Mouse (Mus musculus): ENCODE data around the gene Mall. TPM values are rescaled to one million over a fixed set of nuclear protein-coding genes. Genes with fewer than 3 reads are reported as not detected.

Mall gene
- total RNA-seq, 4 experiments from 2014 or later, result 0.37 to 0.78 (median 0.54) TPM

Other genes with a start within 250 kb of the Mall start
- 100 to 1,000 TPM; 120 to 130 (median 126) TPM for gene Kcnip3, start 207.8 kb downstream of the Mall start, total RNA-seq (2022)
- gene Prom2, start 188.5 kb downstream of the Mall start, total RNA-seq (2022), result under 1 TPM; 0.26 to 0.50 (median 0.38) TPM
- 1 to 10 TPM; 6.7 to 9.4 (median 8.2) TPM for gene Zfp661, start 142.8 kb downstream of the Mall start, total RNA-seq (2022)
- gene Mrps5, start 142.7 kb downstream of the Mall start, total RNA-seq (2022), result 100 to 1,000 TPM in 1 of 4 experiments, 10 to 100 TPM in 3; 91.4 to 102 (median 95.6) TPM
- gene Mal, start 73.2 kb downstream of the Mall start, total RNA-seq (2022), result 100 to 1,000 TPM in 1 of 4 experiments, 10 to 100 TPM in 3; 89.6 to 103 (median 94.7) TPM
- 10 to 100 TPM; 13.2 to 17.8 (median 17.1) TPM for gene Nphp1, start 59.0 kb upstream of the Mall start, total RNA-seq (2022)
- gene Mtln, start 62.6 kb upstream of the Mall start, total RNA-seq (2022), result 10 to 100 TPM; 38.4 to 47.6 (median 44.3) TPM
- gene Bub1, start 101.9 kb upstream of the Mall start, total RNA-seq (2022), result under 1 TPM; 0.14 to 0.95 (median 0.20) TPM
- gene Acoxl, start 108.9 kb upstream of the Mall start, total RNA-seq (2022), result not detected

Data from left cerebral cortex, adult 8-10 months (tissue).